Mouse (Mus musculus): ENCODE results near the gene Hoxa11. TPM values are rescaled to one million over a fixed set of nuclear protein-coding genes. Genes with fewer than 3 reads are reported as not detected.

The Hoxa11 gene
- polyA plus RNA-seq, 1 experiment, result not detected

DNA sequence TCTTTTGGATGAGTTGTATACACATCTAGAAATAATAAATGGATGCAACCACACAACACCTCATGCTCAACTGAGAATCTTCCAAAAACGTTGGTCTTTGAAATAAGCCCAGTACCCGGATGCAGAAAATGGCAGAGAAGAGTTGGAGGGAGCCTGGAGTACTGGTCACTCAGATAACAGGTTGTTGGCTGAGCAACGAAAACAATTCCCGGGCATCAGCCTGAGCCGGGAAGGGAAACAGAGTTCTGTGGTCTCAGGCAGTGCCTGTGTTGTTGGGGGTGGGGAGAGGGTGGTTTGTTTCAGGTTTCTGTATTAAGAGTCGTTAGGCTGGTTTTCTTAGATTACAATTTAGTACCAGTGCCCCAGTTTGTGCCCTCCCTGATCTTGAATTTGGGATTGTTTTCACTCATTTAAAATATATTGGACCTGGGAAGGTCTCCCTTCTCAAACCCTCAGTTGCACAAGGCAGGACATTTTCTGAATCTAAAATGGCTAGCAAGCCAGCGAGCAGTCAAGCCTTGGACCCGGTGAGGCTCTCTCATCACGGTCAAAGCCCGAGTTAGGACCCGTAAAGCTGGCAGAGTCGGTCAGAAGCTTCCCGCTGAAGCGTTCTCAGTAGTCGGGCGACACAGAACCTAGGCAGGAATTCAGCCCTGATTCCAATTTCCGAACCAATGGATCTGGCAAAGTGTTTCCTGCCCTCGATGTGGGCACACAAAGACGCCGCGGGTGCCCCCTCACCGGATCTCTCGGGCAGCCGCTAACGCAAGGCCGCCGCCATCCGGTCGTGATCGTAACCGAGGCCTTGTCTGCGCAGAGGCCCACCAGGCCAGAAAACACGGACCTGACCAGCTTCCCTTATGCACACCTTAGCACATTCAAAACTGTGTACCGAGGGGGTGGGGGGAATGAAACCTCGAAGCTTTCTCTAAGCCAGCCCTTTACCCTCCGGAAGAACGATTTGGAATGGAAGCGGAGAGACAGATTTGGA is 16.8 kb downstream of the Hoxa11 start:
- H3K27ac ChIP-seq (ENCODE audit: insufficient read depth, low read length), result no peak overlapping the region
- no peaks in the 10 kb centered on the region for H3K36me3 ChIP-seq (ENCODE audit: control insufficient read depth, insufficient read depth, low read length, poor library complexity, severe bottlenecking)
- no peak for TF ChIP-seq CTCF (IDR thresholded peaks at IDR 0.05; ENCODE audit: low read depth, low read length)
- no peak for TF ChIP-seq POLR2A (IDR thresholded peaks at IDR 0.05; ENCODE audit: insufficient read depth, low read length)
- no peak for TF ChIP-seq EP300 (IDR thresholded peaks at IDR 0.05; ENCODE audit: insufficient read depth, low read depth, low read length)
- peaks cover 71% of the 10 kb centered on the region for H3K27me3 ChIP-seq (ENCODE audit: control insufficient read depth, insufficient read depth, low read length, poor library complexity, severe bottlenecking)
- no peaks in the 10 kb centered on the region for H3K9me3 ChIP-seq (replicated peaks; ENCODE audit: control insufficient read depth, insufficient read depth, low read length, poor library complexity, severe bottlenecking)
- no peak overlapping the region for H3K9ac ChIP-seq (ENCODE audit: low read depth, poor library complexity, severe bottlenecking)
- H3K4me1 ChIP-seq (ENCODE audit: control insufficient read depth, insufficient read depth, low read length), result no peaks in the 10 kb centered on the region
- H3K4me3 ChIP-seq (ENCODE audit: low read depth, low read length), result no peak overlapping the region

DNA sequence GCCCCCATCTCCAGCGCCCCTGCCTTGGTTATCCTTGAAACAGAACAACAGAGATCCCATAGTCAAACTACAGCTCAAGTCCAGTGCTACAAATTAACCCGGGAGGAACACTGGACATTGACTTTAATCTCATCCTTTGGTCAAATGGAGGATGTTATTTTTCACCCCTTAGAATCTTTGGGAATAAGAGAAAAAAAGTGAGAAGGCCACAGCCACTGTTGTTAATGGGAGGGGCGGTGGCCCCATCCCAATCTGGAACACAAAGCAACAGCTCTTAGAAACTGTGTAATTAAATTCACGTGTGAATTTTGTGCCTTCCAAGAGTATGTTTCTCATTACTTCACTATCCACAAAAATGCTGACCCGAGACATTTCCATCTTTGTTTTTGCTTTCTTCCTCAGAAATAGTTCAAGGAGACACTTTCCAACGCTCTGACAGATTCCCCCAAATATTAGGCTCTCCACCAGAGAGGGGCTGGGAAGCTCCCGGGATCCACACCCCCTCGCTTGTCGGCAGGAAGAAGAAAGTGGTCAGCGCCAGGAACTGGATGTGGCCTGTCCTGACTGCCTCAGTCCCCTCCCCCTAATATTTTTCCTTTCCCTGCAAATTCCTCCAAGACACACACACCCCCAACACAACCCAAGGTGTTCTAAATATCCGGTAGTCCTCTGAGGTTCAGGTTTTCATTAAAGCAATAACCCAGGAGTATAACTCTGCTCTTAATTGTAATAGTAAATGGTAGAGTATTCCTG is 18.0 kb downstream of the Hoxa11 start:
- Histone ChIP-seq H3K27ac (ENCODE audit: insufficient read depth, low read length) (no peak overlapping the region), H3K36me3 (ENCODE audit: control insufficient read depth, insufficient read depth, low read length, poor library complexity, severe bottlenecking) (no peaks in the 10 kb centered on the region), H3K27me3 (ENCODE audit: control insufficient read depth, insufficient read depth, low read length, poor library complexity, severe bottlenecking) (peaks cover 62% of the 10 kb centered on the region)

DNA sequence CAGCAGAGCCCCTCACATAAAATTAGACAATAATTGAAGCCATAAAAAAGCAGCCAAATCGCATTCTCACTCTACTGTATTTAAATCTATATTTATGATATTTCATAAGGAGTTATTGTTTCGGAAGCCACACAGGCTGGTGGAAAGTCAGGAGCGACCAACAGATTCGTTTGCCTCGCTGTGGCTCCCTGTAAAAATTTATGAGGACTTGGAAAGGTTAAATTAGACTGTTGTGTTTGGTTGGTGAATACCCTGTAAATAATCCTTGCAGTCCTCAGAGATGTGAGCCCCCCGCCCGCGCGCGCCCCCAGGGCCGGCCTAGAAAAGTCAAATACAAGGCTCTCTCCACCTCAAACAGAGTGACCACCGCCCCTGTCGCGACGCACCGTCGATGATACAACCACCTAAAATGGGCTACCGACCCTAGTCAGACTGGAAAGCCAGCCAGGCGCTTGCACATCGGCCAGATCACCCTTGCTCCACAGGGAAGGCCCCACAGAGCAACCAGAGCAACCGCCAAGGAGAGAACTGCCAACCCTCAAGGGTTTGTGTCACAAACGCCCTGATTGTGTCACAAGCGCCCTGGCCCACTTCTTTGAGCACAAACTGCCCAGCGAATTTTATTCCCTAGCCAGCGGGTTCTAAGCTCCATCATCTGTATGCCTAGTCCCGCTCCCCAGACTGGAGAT is 18.9 kb downstream of the Hoxa11 start:
- H3K4me3 ChIP-seq (ENCODE audit: low read depth, low read length), result no peak overlapping the region
- TF ChIP-seq POLR2A (IDR thresholded peaks at IDR 0.05; ENCODE audit: insufficient read depth, low read length), result no peak
- no peak for TF ChIP-seq CTCF (IDR thresholded peaks at IDR 0.05; ENCODE audit: low read depth, low read length)
- no peak for TF ChIP-seq EP300 (IDR thresholded peaks at IDR 0.05; ENCODE audit: insufficient read depth, low read depth, low read length)
- no peaks in the 10 kb centered on the region for H3K36me3 ChIP-seq (ENCODE audit: control insufficient read depth, insufficient read depth, low read length, poor library complexity, severe bottlenecking)
- H3K4me1 ChIP-seq (ENCODE audit: control insufficient read depth, insufficient read depth, low read length), result no peaks in the 10 kb centered on the region
- no peak overlapping the region for H3K9ac ChIP-seq (ENCODE audit: low read depth, poor library complexity, severe bottlenecking)
- H3K27me3 ChIP-seq (ENCODE audit: control insufficient read depth, insufficient read depth, low read length, poor library complexity, severe bottlenecking), result peaks cover 62% of the 10 kb centered on the region
- H3K27ac ChIP-seq (ENCODE audit: insufficient read depth, low read length), result no peak overlapping the region
- H3K9me3 ChIP-seq (replicated peaks; ENCODE audit: control insufficient read depth, insufficient read depth, low read length, poor library complexity, severe bottlenecking), result no peaks in the 10 kb centered on the region

More for the DNA sequence above, 18.0 kb downstream of the Hoxa11 start:
- Histone ChIP-seq H3K4me1 (ENCODE audit: control insufficient read depth, insufficient read depth, low read length) (no peaks in the 10 kb centered on the region), H3K9ac (ENCODE audit: low read depth, poor library complexity, severe bottlenecking) (no peak overlapping the region), H3K9me3 (replicated peaks; ENCODE audit: control insufficient read depth, insufficient read depth, low read length, poor library complexity, severe bottlenecking) (no peaks in the 10 kb centered on the region), H3K4me3 (ENCODE audit: low read depth, low read length) (no peak overlapping the region)
- no peak for TF ChIP-seq EP300 (IDR thresholded peaks at IDR 0.05; ENCODE audit: insufficient read depth, low read depth, low read length)
- no peak for TF ChIP-seq CTCF (IDR thresholded peaks at IDR 0.05; ENCODE audit: low read depth, low read length)

DNA sequence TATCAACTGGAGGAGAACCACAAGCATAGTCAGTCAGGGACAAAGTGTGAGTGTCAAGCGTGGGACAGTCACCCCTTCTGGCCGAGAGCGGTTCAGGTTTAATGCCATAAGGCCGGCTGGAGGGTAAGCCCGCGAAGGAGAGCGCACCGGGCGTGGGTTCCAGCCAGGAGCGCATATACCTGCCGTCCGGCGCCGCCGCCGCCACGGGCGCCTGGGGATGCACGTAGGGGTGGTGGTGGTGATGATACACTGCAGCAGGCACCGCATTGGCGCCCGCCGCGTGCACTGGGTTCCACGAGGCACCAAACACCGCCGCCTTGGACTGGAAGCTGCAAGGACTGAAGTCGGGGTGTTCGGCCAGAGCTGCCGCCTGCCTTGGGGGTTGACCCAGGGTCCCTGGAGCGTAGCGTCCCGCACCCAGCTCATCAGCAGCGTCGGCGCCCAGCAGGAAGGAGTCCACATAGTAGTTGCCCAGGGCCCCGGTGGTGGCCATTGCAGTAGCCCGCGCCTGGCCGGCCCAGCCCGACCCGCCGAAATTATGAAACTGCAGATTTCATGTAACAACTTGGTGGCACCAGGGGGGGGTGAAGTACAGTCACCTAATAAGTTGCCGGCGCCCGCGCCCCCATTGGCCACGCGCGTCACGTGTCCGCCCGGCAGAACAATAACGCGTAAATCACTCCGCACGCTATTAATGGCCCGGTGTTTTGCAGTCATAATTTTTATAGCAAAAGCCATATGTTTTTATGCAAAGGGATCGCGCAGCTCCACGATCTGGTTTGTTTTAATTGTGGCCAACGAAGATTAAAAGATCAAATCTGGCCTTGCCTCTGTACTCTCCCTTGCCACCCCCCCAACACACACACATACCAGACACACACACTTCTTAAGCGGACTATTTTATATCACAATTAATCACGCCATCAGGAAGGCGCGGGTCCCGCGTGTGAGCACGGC is 19.7 kb downstream of the Hoxa11 start:
- H3K36me3 ChIP-seq (ENCODE audit: control insufficient read depth, insufficient read depth, low read length, poor library complexity, severe bottlenecking), result no peaks in the 10 kb centered on the region
- H3K27ac ChIP-seq (ENCODE audit: insufficient read depth, low read length), result no peak overlapping the region
- H3K9ac ChIP-seq (ENCODE audit: low read depth, poor library complexity, severe bottlenecking), result no peak overlapping the region
- H3K27me3 ChIP-seq (ENCODE audit: control insufficient read depth, insufficient read depth, low read length, poor library complexity, severe bottlenecking), result peaks cover 62% of the 10 kb centered on the region
- no peaks in the 10 kb centered on the region for H3K9me3 ChIP-seq (replicated peaks; ENCODE audit: control insufficient read depth, insufficient read depth, low read length, poor library complexity, severe bottlenecking)
- no peak for TF ChIP-seq EP300 (IDR thresholded peaks at IDR 0.05; ENCODE audit: insufficient read depth, low read depth, low read length)
- H3K4me1 ChIP-seq (ENCODE audit: control insufficient read depth, insufficient read depth, low read length), result no peaks in the 10 kb centered on the region
- peak overlapping the region; percentile 30 for H3K4me3 ChIP-seq (ENCODE audit: low read depth, low read length)

DNA sequence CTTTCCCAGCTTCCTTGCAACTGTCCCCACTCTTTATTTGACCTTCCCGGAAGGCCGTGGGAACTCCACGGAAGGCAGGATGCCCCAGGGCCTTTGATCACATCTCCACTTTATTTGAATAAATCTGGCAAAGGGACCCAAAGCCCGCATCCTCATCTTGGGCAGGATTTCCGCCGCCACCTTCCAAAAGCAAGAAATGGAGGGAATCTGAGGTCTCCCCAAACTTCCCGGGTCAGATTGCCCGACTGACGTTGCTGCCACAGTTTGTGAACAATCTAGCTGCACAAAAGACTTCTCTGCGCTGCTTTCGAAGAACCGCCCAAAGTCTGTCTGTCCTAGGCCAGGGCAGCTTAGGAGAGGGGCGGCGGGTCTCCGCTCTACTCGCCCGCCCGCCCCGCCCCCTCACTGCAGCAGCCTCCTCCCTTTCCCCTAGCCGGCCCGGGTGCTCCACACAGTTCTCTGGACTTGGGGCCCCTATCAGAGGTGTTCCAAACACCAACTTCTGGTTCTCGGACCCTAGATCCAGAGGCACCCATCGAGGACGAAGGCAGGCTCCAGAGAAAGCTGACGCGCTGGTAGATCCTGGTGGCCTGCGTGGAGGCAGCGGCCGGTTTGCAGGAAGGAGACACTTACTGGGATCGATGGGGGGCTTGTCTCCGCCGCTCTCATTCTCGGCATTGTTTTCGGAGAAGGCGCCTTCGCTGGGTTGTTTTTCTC is 20.6 kb downstream of the Hoxa11 start:
- Histone ChIP-seq H3K9me3 (replicated peaks; ENCODE audit: control insufficient read depth, insufficient read depth, low read length, poor library complexity, severe bottlenecking) (no peaks in the 10 kb centered on the region), H3K4me1 (ENCODE audit: control insufficient read depth, insufficient read depth, low read length) (no peaks in the 10 kb centered on the region), H3K36me3 (ENCODE audit: control insufficient read depth, insufficient read depth, low read length, poor library complexity, severe bottlenecking) (no peaks in the 10 kb centered on the region), H3K27ac (ENCODE audit: insufficient read depth, low read length) (no peak overlapping the region), H3K4me3 (ENCODE audit: low read depth, low read length) (peak overlapping the region; percentile 30), H3K27me3 (ENCODE audit: control insufficient read depth, insufficient read depth, low read length, poor library complexity, severe bottlenecking) (peaks cover 59% of the 10 kb centered on the region), H3K9ac (ENCODE audit: low read depth, poor library complexity, severe bottlenecking) (no peak overlapping the region)
- TF ChIP-seq CTCF (IDR thresholded peaks at IDR 0.05; ENCODE audit: low read depth, low read length) (no peak), POLR2A (IDR thresholded peaks at IDR 0.05; ENCODE audit: insufficient read depth, low read length) (no peak), EP300 (IDR thresholded peaks at IDR 0.05; ENCODE audit: insufficient read depth, low read depth, low read length) (no peak)

Data from ES-Bruce4 (cell line).